Mouse (Mus musculus) heart, postnatal 0 days (tissue): ENCODE measurements around the gene Rln3. TPM values are rescaled to one million over a fixed set of nuclear protein-coding genes. Genes with fewer than 3 reads are reported as not detected.
A peak's percentile ranks its signal among the peaks of the same experiment; 100 is the strongest.

ENCODE experiments used
- ATAC-seq: fragments of 200-750 bp; cut with Nextera tagmentation; 2 replicates; pipeline ENCODE4 v1.8.0; 2017; ENCODE audit warnings: low read depth, moderate number of reproducible peaks, moderate library complexity; ENCODE audit not compliant: insufficient read depth
- DNase-seq: peaks from one replicate; pipeline ENCODE4 v3.0.0-alpha.2; 2016; ENCODE audit warnings: low spot score
- H3K27ac ChIP-seq: fragments of 300-500 bp; sonication (generic); 2 replicates; pipeline ENCODE4 v1.5.1; 2014; ENCODE audit warnings: low read depth, mild to moderate bottlenecking
- H3K27me3 ChIP-seq: fragments of 300-500 bp; sonication (generic); 2 replicates; pipeline ENCODE4 v1.6.1; 2014; ENCODE audit warnings: low read length, mixed read lengths; ENCODE audit not compliant: control insufficient read depth, insufficient read depth
- H3K36me3 ChIP-seq: fragments of 300-500 bp; sonication (generic); replicated peaks from 2 replicates; pipeline ENCODE4 v1.6.1; 2014; ENCODE audit warnings: low read length, mixed read lengths; ENCODE audit not compliant: control insufficient read depth, insufficient read depth
- H3K4me1 ChIP-seq: fragments of 300-500 bp; sonication (generic); 2 replicates; pipeline ENCODE4 v1.6.1; 2014; ENCODE audit warnings: antibody characterized with exemption; ENCODE audit not compliant: control insufficient read depth, insufficient read depth
- H3K4me2 ChIP-seq: fragments of 300-500 bp; sonication (generic); 2 replicates; pipeline ENCODE4 v1.6.1; 2014; ENCODE audit warnings: low read depth, mild to moderate bottlenecking, low read length, moderate library complexity
- H3K4me3 ChIP-seq: fragments of 300-500 bp; sonication (generic); 2 replicates; pipeline ENCODE4 v1.5.1; 2014; ENCODE audit warnings: low read depth, low read length
- H3K9ac ChIP-seq: fragments of 300-500 bp; sonication (generic); replicated peaks from 2 replicates; pipeline ENCODE4 v1.6.1; 2014; ENCODE audit warnings: low read depth, low read length, mixed read lengths
- H3K9me3 ChIP-seq: fragments of 300-500 bp; sonication (generic); replicated peaks from 2 replicates; pipeline ENCODE4 v1.6.1; 2016; ENCODE audit warnings: low read length; ENCODE audit not compliant: control insufficient read depth
- CTCF ChIP-seq: IDR thresholded peaks from 2 replicates; pipeline ENCODE4 v1.5.1; 2016; ENCODE audit warnings: antibody characterized with exemption, control low read depth, low read depth
- EP300 ChIP-seq: IDR thresholded peaks from 2 replicates; pipeline ENCODE4 v1.6.1; 2016; ENCODE audit warnings: antibody characterized with exemption, low read depth
- WGBS: fragments of 180-500 bp; shearing (Covaris S2); extraction: QIAGEN DNeasy Blood & Tissue Kit; methylation state at CpG from one replicate; pipeline ENCODE4 v1.1.7; 2014; 5-methylcytosine and 5-hydroxymethylcytosine counted together
- polyA plus RNA-seq: library from polyadenylated mRNA; unstranded; fragments of >200 nt; fragmentation: Nextera tagmentation; extraction: Ambion mirVana; gene quantifications from 2 replicates; pipeline ENCODE4 v1.2.1, GENCODE M21; 2015
- total RNA-seq: library from RNA; depleted of rRNA; stranded (reverse); fragments of >200 nt; gene quantifications from 2 replicates; pipeline ENCODE4 v1.2.3, GENCODE M21; 2014; ENCODE audit warnings: low replicate concordance

Gene Rln3
- total and polyA plus RNA-seq, 2 experiments from 2014 or later = not detected

- H3K27ac ChIP-seq = peak overlapping the region; percentile 23
- no peak overlapping the region for H3K4me2 ChIP-seq
Measured at GRCm38 (mm10) chr8:84069169-84069568, 24.4 kb upstream of the Rln3 start.

GRCm38 (mm10) chr8:84068316-84069035 is 23.7 kb upstream of the Rln3 start:
- no peak for DNase-seq
- Histone ChIP-seq H3K27ac (peak overlapping the region; percentile 23), H3K36me3 (no peaks in the 10 kb centered on the region), H3K4me2 (peak overlapping the region; percentile 21; the same call in 1 of the 2 replicates), H3K27me3 (no peaks in the 10 kb centered on the region), H3K4me1 (peaks cover 44% of the 10 kb centered on the region), H3K9me3 (no peaks in the 10 kb centered on the region), H3K9ac (no peak overlapping the region), H3K4me3 (no peak overlapping the region)
- TF ChIP-seq EP300 (no peak), CTCF (no peak)
- 44% methylated on average over 12 of the region's 12 CpGs for WGBS
- no peak for ATAC-seq

More at GRCm38 (mm10) chr8:84069169-84069568, 24.4 kb upstream of the Rln3 start:
- Histone ChIP-seq H3K9ac (no peak overlapping the region), H3K9me3 (no peaks in the 10 kb centered on the region), H3K4me1 (peaks cover 44% of the 10 kb centered on the region), H3K4me3 (no peak overlapping the region), H3K36me3 (no peaks in the 10 kb centered on the region), H3K27me3 (no peaks in the 10 kb centered on the region)
- TF ChIP-seq CTCF (no peak), EP300 (no peak)
- DNase-seq (no peak), ATAC-seq (no peak)
- WGBS = 27% methylated on average over 1 of the region's 1 CpGs

- peaks cover 44% of the 10 kb centered on the region for H3K4me1 ChIP-seq
Measured at GRCm38 (mm10) chr8:84067911-84068310, 23.1 kb upstream of the Rln3 start.

GRCm38 (mm10) chr8:84067047-84067573 is 22.3 kb upstream of the Rln3 start:
- H3K27ac ChIP-seq = peak overlapping the region; percentile 98
- DNase-seq (peak; percentile 89), ATAC-seq (peak; percentile 76)
- peak overlapping the region; percentile 97 for H3K4me3 ChIP-seq
- under 1% methylated on average over 48 of the region's 58 CpGs for WGBS
- H3K27me3 ChIP-seq = no peaks in the 10 kb centered on the region
- no peaks in the 10 kb centered on the region for H3K36me3 ChIP-seq
- H3K9me3 ChIP-seq = no peaks in the 10 kb centered on the region
- peaks cover 44% of the 10 kb centered on the region for H3K4me1 ChIP-seq
- no peak for TF ChIP-seq CTCF
- TF ChIP-seq EP300 = no peak
- peak overlapping the region; percentile 77 for H3K9ac ChIP-seq
- H3K4me2 ChIP-seq = peak overlapping the region; percentile 57

More at GRCm38 (mm10) chr8:84067911-84068310, 23.1 kb upstream of the Rln3 start:
- H3K4me2 ChIP-seq = peak overlapping the region; percentile 57
- DNase-seq (no peak), ATAC-seq (no peak)
- H3K4me3 ChIP-seq = peak overlapping the region; percentile 97
- no peak overlapping the region for H3K9ac ChIP-seq
- H3K9me3 ChIP-seq = no peaks in the 10 kb centered on the region
- no peaks in the 10 kb centered on the region for H3K27me3 ChIP-seq
- 71% methylated on average over 7 of the region's 7 CpGs for WGBS
- no peaks in the 10 kb centered on the region for H3K36me3 ChIP-seq
- TF ChIP-seq CTCF (no peak), EP300 (no peak)
- peak overlapping the region; percentile 98 for H3K27ac ChIP-seq

- peak within 1 kb of the TSS; percentile 97 for H3K4me3 ChIP-seq
Measured at GRCm38 (mm10) chr8:84066291-84066930, 21.6 kb upstream of the Rln3 start, which contains the start of gene Rfx1. Gene Rfx1 (plus strand): TSS chr8:84066834.

More at GRCm38 (mm10) chr8:84066291-84066930, 21.6 kb upstream of the Rln3 start, which contains the start of gene Rfx1:
- WGBS = under 1% methylated on average over 51 of the region's 51 CpGs
- H3K9ac ChIP-seq = peak within 1 kb of the TSS; percentile 77
- TF ChIP-seq CTCF (no peak), EP300 (peak; percentile 83)
- peak within 1 kb of the TSS; percentile 98 for H3K27ac ChIP-seq
- H3K9me3 ChIP-seq = no peaks in the 10 kb centered on the region
- ATAC-seq = peak; percentile 96
- H3K36me3 ChIP-seq = no peaks in the 10 kb centered on the region
- H3K4me1 ChIP-seq = peaks cover 38% of the 10 kb centered on the region
- DNase-seq = peak; percentile 99
- H3K27me3 ChIP-seq = no peaks in the 10 kb centered on the region
- peak within 1 kb of the TSS; percentile 81 for H3K4me2 ChIP-seq
